Mouse (Mus musculus) midbrain, embryonic 14.5 days (tissue): ENCODE measurements around the gene Pik3ap1. TPM values are rescaled to one million over a fixed set of nuclear protein-coding genes. Genes with fewer than 3 reads are reported as not detected.

Experiments used
- ATAC-seq: fragments of 200-750 bp; cut with Nextera tagmentation; 2 replicates; pipeline ENCODE4 v1.8.0; 2017; ENCODE audit warnings: moderate number of reproducible peaks, moderate library complexity; ENCODE audit not compliant: low FRiP score, low TSS enrichment
- DNase-seq: peaks from one replicate; pipeline ENCODE4 v3.0.0-alpha.2; 2015
- H3K27ac ChIP-seq: fragments of 300-500 bp; sonication (generic); replicated peaks from 2 replicates; pipeline ENCODE4 v1.5.1; 2014; ENCODE audit warnings: mild to moderate bottlenecking, low read depth, low read length, moderate library complexity
- H3K27me3 ChIP-seq: fragments of 300-500 bp; sonication (generic); 2 replicates; pipeline ENCODE4 v1.6.1; 2014; ENCODE audit warnings: low read length, control low read depth, mixed read lengths; ENCODE audit not compliant: control insufficient read depth, insufficient read depth
- H3K36me3 ChIP-seq: fragments of 300-500 bp; sonication (generic); 2 replicates; pipeline ENCODE4 v1.6.1; 2014; ENCODE audit warnings: low read length, control low read depth; ENCODE audit not compliant: control insufficient read depth, insufficient read depth
- H3K4me1 ChIP-seq: fragments of 300-500 bp; sonication (generic); 2 replicates; pipeline ENCODE4 v1.6.1; 2014; ENCODE audit warnings: mild to moderate bottlenecking, antibody characterized with exemption, low read length, control low read depth; ENCODE audit not compliant: control insufficient read depth, insufficient read depth
- H3K4me2 ChIP-seq: fragments of 300-500 bp; sonication (generic); 2 replicates; pipeline ENCODE4 v1.6.1; 2014; ENCODE audit warnings: mild to moderate bottlenecking, low read length, moderate library complexity
- H3K4me3 ChIP-seq: fragments of 300-500 bp; sonication (generic); replicated peaks from 2 replicates; pipeline ENCODE4 v1.5.1; 2014; ENCODE audit warnings: low read depth, low read length
- H3K9ac ChIP-seq: fragments of 300-500 bp; sonication (generic); replicated peaks from 2 replicates; pipeline ENCODE4 v1.6.1; 2014; ENCODE audit warnings: mild to moderate bottlenecking, low read length, moderate library complexity
- H3K9me3 ChIP-seq: fragments of 300-500 bp; sonication (generic); 2 replicates; pipeline ENCODE4 v1.6.1; 2016; ENCODE audit warnings: low read length, control low read depth, mixed read lengths; ENCODE audit not compliant: control insufficient read depth
- WGBS: fragments of 180-500 bp; shearing (Covaris S2); extraction: QIAGEN DNeasy Blood & Tissue Kit; methylation state at CpG from one replicate; pipeline ENCODE4 v1.1.7; 2014; 5-methylcytosine and 5-hydroxymethylcytosine counted together
- polyA plus RNA-seq: library from polyadenylated mRNA; unstranded; fragments of >200 nt; fragmentation: Nextera tagmentation; extraction: Ambion mirVana; gene quantifications from 2 replicates; pipeline ENCODE4 v1.2.1, GENCODE M21; 2014

Gene Pik3ap1
- polyA plus RNA-seq, 1 experiment from 2014 or later: 2.9 TPM

- H3K27me3 ChIP-seq: no peaks in the 10 kb centered on the region
- H3K4me3 ChIP-seq: no peak overlapping the region
- no peak overlapping the region for H3K9ac ChIP-seq
- WGBS: 96% methylated on average over 12 of the region's 12 CpGs
- ATAC-seq (no peak), DNase-seq (no peak)
- H3K4me2 ChIP-seq: no peak overlapping the region
- 0 out of 2 replicates have a peak, but pooled peaks cover 2% of the 10 kb centered on the region for H3K9me3 ChIP-seq
- H3K27ac ChIP-seq: no peak overlapping the region
- H3K36me3 ChIP-seq: no peaks in the 10 kb centered on the region
- H3K4me1 ChIP-seq: no peaks in the 10 kb centered on the region
These were observed 52.7 kb downstream of the Pik3ap1 start for GRCm38 (mm10) chr19:41332228-41332627.

- H3K27me3 ChIP-seq: no peaks in the 10 kb centered on the region
- H3K4me1 ChIP-seq: no peaks in the 10 kb centered on the region
- no peak overlapping the region for H3K27ac ChIP-seq
- H3K9me3 ChIP-seq: 0 out of 2 replicates have a peak, but pooled peaks cover 2% of the 10 kb centered on the region
- H3K9ac ChIP-seq: no peak overlapping the region
- no peak for ATAC-seq
- no peak for DNase-seq
- H3K4me2 ChIP-seq: no peak overlapping the region
- no peaks in the 10 kb centered on the region for H3K36me3 ChIP-seq
- H3K4me3 ChIP-seq: no peak overlapping the region
- 52% methylated on average over 7 of the region's 7 CpGs for WGBS
These were observed 54.5 kb downstream of the Pik3ap1 start for GRCm38 (mm10) chr19:41330401-41330800.

DNA sequence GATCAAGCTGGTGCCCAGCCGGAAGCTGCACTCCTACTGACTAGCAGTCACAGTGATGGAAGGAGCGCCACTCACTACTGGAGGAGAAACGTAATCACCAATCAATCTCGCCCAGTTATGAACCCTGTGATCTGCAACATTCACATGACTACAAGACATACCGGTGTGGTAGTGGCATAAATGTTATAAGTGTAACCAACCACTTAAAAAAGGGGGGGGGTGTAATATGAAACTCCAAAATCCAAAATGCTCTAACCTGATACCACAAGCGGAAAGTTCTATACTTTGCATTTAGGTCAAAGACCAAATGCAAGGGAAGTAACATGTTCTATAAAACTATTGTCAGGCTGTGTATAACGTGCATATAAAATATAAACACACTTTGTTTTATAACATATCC lies 54.9 kb downstream of the Pik3ap1 start:
- Histone ChIP-seq H3K9ac (no peak overlapping the region), H3K27me3 (no peaks in the 10 kb centered on the region), H3K4me1 (no peaks in the 10 kb centered on the region), H3K27ac (no peak overlapping the region), H3K36me3 (no peaks in the 10 kb centered on the region), H3K4me2 (no peak overlapping the region), H3K9me3 (0 out of 2 replicates have a peak, but pooled peaks cover 2% of the 10 kb centered on the region), H3K4me3 (no peak overlapping the region)
- no peak for DNase-seq
- WGBS: 98% methylated on average over 7 of the region's 7 CpGs
- no peak for ATAC-seq

DNA sequence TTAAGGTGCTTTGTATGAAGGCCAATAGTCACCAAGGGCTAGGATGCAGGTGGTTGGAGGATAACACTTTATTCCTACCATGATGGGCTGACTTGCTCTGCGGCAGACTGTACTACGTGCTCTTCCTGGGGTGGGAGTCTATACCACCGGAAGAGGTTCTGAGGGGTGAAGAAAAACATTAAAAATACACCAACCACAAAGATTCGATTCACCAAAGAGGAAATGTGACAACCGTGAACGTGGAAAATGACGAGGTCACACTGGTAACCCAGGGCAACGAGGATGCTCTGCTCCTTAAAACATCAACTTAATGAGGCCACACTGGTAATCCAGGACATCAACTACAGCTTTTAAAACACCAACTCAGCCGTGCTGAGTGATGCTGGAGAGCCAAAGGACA lies 56.2 kb downstream of the Pik3ap1 start:
- no peaks in the 10 kb centered on the region for H3K4me1 ChIP-seq
- DNase-seq: no peak
- no peaks in the 10 kb centered on the region for H3K36me3 ChIP-seq
- no peak overlapping the region for H3K4me3 ChIP-seq
- 64% methylated on average over 9 of the region's 9 CpGs for WGBS
- no peak overlapping the region for H3K4me2 ChIP-seq
- no peaks in the 10 kb centered on the region for H3K27me3 ChIP-seq
- H3K27ac ChIP-seq: no peak overlapping the region
- H3K9me3 ChIP-seq: 0 out of 2 replicates have a peak, but pooled peaks cover 2% of the 10 kb centered on the region
- no peak for ATAC-seq
- no peak overlapping the region for H3K9ac ChIP-seq

GRCm38 (mm10) chr19:41323813-41324212 lies 61.1 kb downstream of the Pik3ap1 start:
- ATAC-seq: no peak
- no peak overlapping the region for H3K9ac ChIP-seq
- no peaks in the 10 kb centered on the region for H3K4me1 ChIP-seq
- no peaks in the 10 kb centered on the region for H3K27me3 ChIP-seq
- H3K36me3 ChIP-seq: no peaks in the 10 kb centered on the region
- no peak for DNase-seq
- no peaks in the 10 kb centered on the region for H3K9me3 ChIP-seq
- no peak overlapping the region for H3K4me2 ChIP-seq
- H3K27ac ChIP-seq: no peak overlapping the region
- no peak overlapping the region for H3K4me3 ChIP-seq

- WGBS: 88% methylated on average over 4 of the region's 4 CpGs
These were observed 61.8 kb downstream of the Pik3ap1 start for GRCm38 (mm10) chr19:41323125-41323524.

DNA sequence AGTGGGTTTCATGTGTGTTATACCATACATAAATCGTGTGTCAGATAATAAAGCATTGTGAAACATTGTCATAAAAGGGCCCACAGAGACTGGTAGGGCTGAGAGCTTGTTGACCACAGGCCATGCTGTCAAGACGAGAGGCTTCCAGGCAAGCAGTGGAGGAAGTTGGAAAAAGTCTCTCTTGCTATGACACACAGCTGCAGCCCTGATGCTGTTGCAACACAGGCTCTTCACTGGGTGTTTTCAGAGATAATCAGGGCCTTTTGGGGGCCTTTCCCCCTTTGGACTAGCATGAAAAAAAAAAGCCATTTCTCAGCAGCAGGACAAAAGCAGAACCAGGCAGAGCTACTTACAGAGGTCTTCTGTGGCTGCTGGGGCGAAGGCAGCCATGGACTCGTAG lies 63.8 kb downstream of the Pik3ap1 start:
- WGBS: 90% methylated on average over 4 of the region's 4 CpGs
- H3K27me3 ChIP-seq: no peaks in the 10 kb centered on the region
- H3K4me2 ChIP-seq: no peak overlapping the region
- no peak overlapping the region for H3K9ac ChIP-seq
- H3K4me3 ChIP-seq: no peak overlapping the region
- H3K27ac ChIP-seq: no peak overlapping the region
- no peaks in the 10 kb centered on the region for H3K4me1 ChIP-seq
- no peaks in the 10 kb centered on the region for H3K9me3 ChIP-seq
- no peaks in the 10 kb centered on the region for H3K36me3 ChIP-seq
- DNase-seq: no peak
- no peak for ATAC-seq

More at GRCm38 (mm10) chr19:41323125-41323524, 61.8 kb downstream of the Pik3ap1 start:
- H3K9me3 ChIP-seq: no peaks in the 10 kb centered on the region
- ATAC-seq (no peak), DNase-seq (no peak)
- no peak overlapping the region for H3K27ac ChIP-seq
- no peaks in the 10 kb centered on the region for H3K27me3 ChIP-seq
- no peaks in the 10 kb centered on the region for H3K36me3 ChIP-seq
- no peak overlapping the region for H3K9ac ChIP-seq
- no peak overlapping the region for H3K4me3 ChIP-seq
- no peaks in the 10 kb centered on the region for H3K4me1 ChIP-seq
- no peak overlapping the region for H3K4me2 ChIP-seq

- no peak overlapping the region for H3K4me3 ChIP-seq
- no peak overlapping the region for H3K9ac ChIP-seq
- ATAC-seq: peak; percentile 69; the same call in 1 of the 2 replicates
- H3K27me3 ChIP-seq: no peaks in the 10 kb centered on the region
- H3K4me2 ChIP-seq: no peak overlapping the region
- DNase-seq: peak; percentile 85
- WGBS: 28% methylated on average over 11 of the region's 11 CpGs
- H3K36me3 ChIP-seq: no peaks in the 10 kb centered on the region
- H3K27ac ChIP-seq: no peak overlapping the region
- no peaks in the 10 kb centered on the region for H3K4me1 ChIP-seq
- no peaks in the 10 kb centered on the region for H3K9me3 ChIP-seq
These were observed 67.4 kb downstream of the Pik3ap1 start for GRCm38 (mm10) chr19:41317315-41318095.

DNA sequence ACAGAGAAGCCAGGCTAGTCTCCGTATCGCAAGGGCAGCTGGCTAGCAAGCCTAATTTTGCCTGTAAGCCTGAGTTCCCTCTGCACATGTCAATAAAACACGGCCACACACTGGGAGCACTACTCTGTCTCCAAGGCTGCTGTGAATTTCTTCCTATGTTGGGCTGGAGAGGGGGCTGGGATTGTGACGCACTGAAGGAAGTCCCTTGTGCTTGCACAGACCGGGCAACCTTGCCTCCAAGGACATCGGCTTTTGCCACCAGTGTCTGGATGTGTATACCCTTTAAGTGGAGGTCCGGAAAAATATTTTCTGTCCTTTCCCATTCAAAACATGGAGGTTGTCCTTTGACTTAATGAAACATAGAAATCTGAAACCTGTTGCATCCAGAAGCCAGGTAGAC lies 70.2 kb downstream of the Pik3ap1 start:
- no peak overlapping the region for H3K9ac ChIP-seq
- DNase-seq (no peak), ATAC-seq (no peak)
- no peaks in the 10 kb centered on the region for H3K36me3 ChIP-seq
- H3K4me3 ChIP-seq: no peak overlapping the region
- 84% methylated on average over 7 of the region's 7 CpGs for WGBS
- no peaks in the 10 kb centered on the region for H3K27me3 ChIP-seq
- H3K4me1 ChIP-seq: 0 out of 2 replicates have a peak, but pooled peaks cover 6% of the 10 kb centered on the region
- H3K27ac ChIP-seq: no peak overlapping the region
- H3K4me2 ChIP-seq: no peak overlapping the region
- H3K9me3 ChIP-seq: no peaks in the 10 kb centered on the region
